Mouse (Mus musculus): ENCODE results near the gene Spg7.

GRCm38 (mm10) chr8:123051458-123051857 lies 11.3 kb upstream of the Spg7 start:
- TF ChIP-seq POLR2A (IDR thresholded peaks at IDR 0.05; ENCODE audit: insufficient read length, low read depth): no peak
- TF ChIP-seq USF1 (IDR thresholded peaks at IDR 0.05; ENCODE audit: low read depth): no peak

All from myocyte (in vitro differentiated cells).